Mouse (Mus musculus) activated CD4-positive, CD25-positive, alpha-beta regulatory T cell, adult 9 weeks (primary cell): ENCODE data around the gene Adh5. TPM values are rescaled to one million over a fixed set of nuclear protein-coding genes. Genes with fewer than 3 reads are reported as not detected.

Experiments used
- polyA plus RNA-seq: library from polyadenylated mRNA; unstranded; fragments of 100-300 nt; shearing (Covaris generic); gene quantifications from one replicate; pipeline ENCODE4 v1.2.1, GENCODE M21; 2017

Adh5 gene
- 158 TPM for polyA plus RNA-seq

DNA sequence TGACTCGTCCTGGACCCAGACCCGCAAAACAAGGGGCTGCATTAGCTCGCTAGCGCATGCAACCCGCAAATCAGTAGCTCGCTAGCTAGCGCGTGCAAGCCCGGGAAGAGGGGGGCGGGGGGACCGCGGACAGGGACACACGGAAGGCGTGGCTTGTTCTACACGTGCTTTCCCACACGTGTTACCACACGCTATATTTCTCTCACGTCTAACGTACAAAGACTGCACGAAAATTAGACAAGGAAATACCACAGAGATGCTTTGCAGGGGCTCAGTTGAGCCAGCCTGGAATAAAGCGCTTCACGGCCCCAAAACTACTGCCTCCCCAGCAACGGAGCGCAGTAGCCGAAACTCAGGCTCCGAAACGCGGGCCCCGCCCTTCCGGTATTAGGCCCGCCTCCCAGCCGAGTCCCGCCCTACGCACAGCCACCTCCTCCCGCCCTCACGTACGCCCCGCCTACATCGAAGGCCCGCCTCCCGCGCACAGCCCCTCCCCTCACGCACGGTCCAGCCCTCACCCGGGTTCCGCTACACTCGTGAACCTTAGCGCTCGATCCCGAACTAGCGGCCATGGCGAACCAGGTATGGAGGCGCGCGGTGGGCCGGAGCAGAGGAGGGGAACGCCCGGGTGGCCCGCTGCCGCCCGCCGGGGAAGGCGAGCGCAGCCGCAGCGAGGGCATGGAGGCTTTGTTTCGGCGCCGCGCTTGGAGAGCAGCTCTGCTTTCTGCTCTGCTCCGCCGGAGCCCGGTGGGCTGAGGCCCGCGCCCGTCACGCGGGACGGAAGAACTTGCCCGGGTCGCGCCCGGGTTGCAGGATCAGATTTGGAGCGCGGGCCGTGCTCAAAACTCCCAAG lies at the start of gene Adh5:
Gene Adh5, plus strand, starts transcription at position 482 of the 853 bp plus-strand sequence.

DNA sequence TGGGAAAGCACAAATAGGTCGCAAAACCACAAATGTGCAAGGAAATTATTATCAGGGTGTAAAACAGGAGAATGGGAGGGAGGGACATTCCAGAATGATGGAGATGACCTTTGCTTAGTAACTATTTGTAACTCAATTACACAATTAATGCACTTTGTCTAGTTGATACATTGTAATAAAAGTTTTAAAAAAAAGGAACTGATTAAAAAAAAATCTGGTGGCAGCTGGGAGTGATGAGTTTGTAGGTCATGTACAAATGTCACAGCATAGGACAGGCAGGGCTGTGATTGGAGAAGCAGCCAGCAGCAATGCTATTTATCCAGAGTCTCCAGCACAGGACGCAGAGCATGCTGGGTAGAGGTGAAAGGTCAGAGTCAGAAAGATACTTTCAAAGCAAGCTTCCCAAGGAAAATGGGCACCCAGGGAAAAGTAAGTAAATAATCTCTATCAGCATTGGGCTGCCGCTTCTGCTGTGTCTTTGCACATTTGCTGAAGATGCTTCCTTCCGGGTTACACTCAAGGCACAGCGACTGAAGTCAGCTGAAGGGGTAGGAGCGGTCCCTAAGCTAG lies 27.7 kb upstream of the Adh5 start, which contains the start of gene Adh4:
Gene Adh4, plus strand, starts transcription at position 346 of the 570 bp plus-strand sequence.

DNA sequence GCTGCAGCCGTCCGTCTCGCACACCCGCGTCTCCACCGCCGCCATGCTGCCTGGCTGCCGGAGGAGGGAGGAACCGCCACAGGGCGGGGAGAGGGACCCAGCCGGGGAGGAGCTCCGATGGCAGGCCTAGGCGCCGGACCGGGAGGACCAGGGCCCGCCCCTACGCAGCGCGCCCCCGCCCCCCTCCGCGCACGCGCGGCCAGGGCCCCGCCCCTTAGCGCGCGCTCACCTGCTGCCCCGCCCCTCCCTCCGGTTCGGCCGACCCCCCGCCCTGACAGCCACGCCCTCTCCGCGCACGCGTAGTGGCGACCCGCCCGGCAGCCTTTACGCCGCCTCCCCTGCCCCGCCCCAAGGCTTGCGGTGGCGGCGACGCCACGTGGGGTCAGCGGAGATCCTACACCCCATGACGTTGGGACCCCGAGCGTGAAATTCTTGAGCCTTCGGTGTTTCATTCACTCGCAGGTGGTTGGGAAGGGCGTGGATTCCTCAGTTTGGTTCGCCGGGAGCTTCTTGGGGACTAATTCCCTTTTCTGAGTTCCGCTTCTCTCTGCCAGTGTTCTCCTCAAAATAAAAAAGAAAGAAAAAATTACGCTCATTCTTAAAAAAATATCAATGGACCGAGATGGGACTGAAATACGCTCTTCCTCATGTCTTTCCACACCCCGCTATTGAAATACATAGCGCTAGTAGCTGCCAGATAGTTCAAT lies 46.6 kb downstream of the Adh5 start, which contains the start of gene Metap1:
Gene Metap1, minus strand, starts transcription at position 189 of the 707 bp plus-strand sequence.

Other genes with a start within 250 kb of the Adh5 start
- not detected for gene 4930579F01Rik, start 249.3 kb upstream of the Adh5 start, polyA plus RNA-seq
- gene Adh7, start 225.3 kb upstream of the Adh5 start, polyA plus RNA-seq: 0.31 TPM
- 2.4 TPM for gene Adh1, start 182.1 kb upstream of the Adh5 start, polyA plus RNA-seq
- not detected for gene Adh6a, start 129.8 kb upstream of the Adh5 start, polyA plus RNA-seq
- not detected for gene Adh6b, start 101.3 kb upstream of the Adh5 start, polyA plus RNA-seq
- not detected for gene Adh4, start 27.6 kb upstream of the Adh5 start, polyA plus RNA-seq
- 60.7 TPM for gene Metap1, start 46.4 kb downstream of the Adh5 start, polyA plus RNA-seq
- gene Eif4e, start 83.1 kb downstream of the Adh5 start, polyA plus RNA-seq: 233 TPM